Comparison of ENCODE assay signal across 29 mouse cellular contexts in genomic region chr10:59112755-59113154, GRCm38 (mm10).
DNase-seq lines count a peak whose midpoint lies in the region; ATAC-seq and TF ChIP-seq lines count a peak whose summit lies in the region.
"Had no signal": no experiment of that assay in that cellular context is flagged by ENCODE, and none has a peak within 500 bp of the region (broad histone marks: within the 10 kb centered on the region; RNA-seq: fewer than 3 reads in every experiment).

No protein-coding gene starts in this region.

- TF ChIP-seq EP300 in lung, postnatal 0 days (IDR thresholded peaks at IDR 0.05), result no peak

- H3K27ac ChIP-seq in lung, postnatal 0 days (ENCODE audit: low read length), result peak overlapping the region; percentile 70
- H3K27ac ChIP-seq in midbrain, embryonic 15.5 days, result no peak overlapping the region
- H3K27ac ChIP-seq: embryonic facial prominence, embryonic 10.5 days; embryonic facial prominence, embryonic 13.5 days; forebrain, embryonic 12.5 days; hindbrain, embryonic 10.5 days; hindbrain, embryonic 13.5 days; hindbrain, postnatal 0 days had no signal

- H3K36me3 ChIP-seq in lung, postnatal 0 days (ENCODE audit: insufficient read depth, low read length), result no peaks in the 10 kb centered on the region
- H3K36me3 ChIP-seq in midbrain, embryonic 15.5 days (replicated peaks), result no peaks in the 10 kb centered on the region
- H3K36me3 ChIP-seq: embryonic facial prominence, embryonic 10.5 days; embryonic facial prominence, embryonic 13.5 days; forebrain, embryonic 12.5 days; G1E; hindbrain, embryonic 10.5 days had no signal

- peak; percentile 8; the same call in 1 of the 2 replicates for ATAC-seq in lung, postnatal 0 days
- peak; percentile 72 for ATAC-seq in granulocyte monocyte progenitor cell, adult 5-6 weeks (replicated peaks; ENCODE audit: poor library complexity, severe bottlenecking)
- peak; percentile 66 for ATAC-seq in megakaryocyte progenitor cell, adult 5-6 weeks (replicated peaks; ENCODE audit: poor library complexity)
- no peak for ATAC-seq in midbrain, embryonic 15.5 days (replicated peaks)
- ATAC-seq: forebrain, embryonic 16.5 days; hindbrain, postnatal 0 days; inflammation-experienced regulatory T-cells, adult 6 months; Patski had no signal

- no peak for TF ChIP-seq CTCF in lung, postnatal 0 days (IDR thresholded peaks at IDR 0.05)

- no peaks in the 10 kb centered on the region for H3K9me3 ChIP-seq in lung, postnatal 0 days (ENCODE audit: low read length)
- H3K9me3 ChIP-seq in midbrain, embryonic 15.5 days, result no peaks in the 10 kb centered on the region
- H3K9me3 ChIP-seq: embryonic facial prominence, embryonic 10.5 days; embryonic facial prominence, embryonic 13.5 days; G1E; hindbrain, embryonic 10.5 days; hindbrain, embryonic 13.5 days had no signal

- DNase-seq in lung, postnatal 0 days (ENCODE audit: low spot score), result peak; percentile 32
- no peak for DNase-seq in lung, postnatal 10 days
- DNase-seq in thymus, postnatal 14 days, result no peak
- DNase-seq: adrenal gland, postnatal 10 days; adrenal gland, postnatal 36 days; B cell, adult 2 months; cerebellum, adult 18-20 months; cerebellum, adult 9-10 months; cerebellum, postnatal 14 days; embryo, embryonic 11 days; gastrocnemius, postnatal 10 days; gastrocnemius, postnatal 36 days; heart, adult 11 months had no signal

- no peak overlapping the region for H3K4me3 ChIP-seq in lung, postnatal 0 days (ENCODE audit: low read depth, low read length)
- no peak overlapping the region for H3K4me3 ChIP-seq in midbrain, embryonic 15.5 days
- H3K4me3 ChIP-seq: embryonic facial prominence, embryonic 10.5 days; embryonic facial prominence, embryonic 13.5 days; erythroblast, embryonic 14.5 days; forebrain, embryonic 12.5 days; hindbrain, embryonic 10.5 days; hindbrain, embryonic 13.5 days had no signal

- H3K27me3 ChIP-seq in lung, postnatal 0 days (replicated peaks; ENCODE audit: insufficient read depth, low read length), result no peaks in the 10 kb centered on the region
- no peaks in the 10 kb centered on the region for H3K27me3 ChIP-seq in midbrain, embryonic 15.5 days (replicated peaks)
- H3K27me3 ChIP-seq: CH12.LX; embryonic facial prominence, embryonic 13.5 days; forebrain, embryonic 12.5 days; hindbrain, embryonic 13.5 days had no signal

- no peak overlapping the region for H3K4me2 ChIP-seq in lung, postnatal 0 days (replicated peaks; ENCODE audit: low read depth, low read length)
- H3K4me2 ChIP-seq in midbrain, embryonic 15.5 days, result no peak overlapping the region
- H3K4me2 ChIP-seq: embryonic facial prominence, embryonic 13.5 days; forebrain, embryonic 12.5 days; heart, embryonic 11.5 days; hindbrain, embryonic 13.5 days had no signal

- peaks cover 2% of the 10 kb centered on the region; the same call in 1 of the 2 replicates for H3K4me1 ChIP-seq in lung, postnatal 0 days (ENCODE audit: insufficient read depth, low read depth, low read length)
- no peaks in the 10 kb centered on the region for H3K4me1 ChIP-seq in midbrain, embryonic 15.5 days
- H3K4me1 ChIP-seq: forebrain, embryonic 12.5 days; hindbrain, embryonic 13.5 days had no signal

- H3K9ac ChIP-seq in lung, postnatal 0 days (replicated peaks; ENCODE audit: low read depth), result no peak overlapping the region
- H3K9ac ChIP-seq in midbrain, embryonic 15.5 days, result no peak overlapping the region
- H3K9ac ChIP-seq: embryonic facial prominence, embryonic 13.5 days; forebrain, embryonic 12.5 days; hindbrain, embryonic 13.5 days had no signal

- WGBS in lung, postnatal 0 days, result 65% methylated on average over 8 of the region's 8 CpGs
- 91% methylated on average over 8 of the region's 8 CpGs for WGBS in midbrain, embryonic 15.5 days
